Mouse (Mus musculus) kidney, adult 2 months (tissue): ENCODE measurements at regions not wholly inside any gene's neighbourhood (a gene's known extent, or its start where the extent isn't known, plus 50 kb on each side); places are given as distances from the start of the nearest gene placed in this dataset.
A peak's percentile ranks its signal among the peaks of the same experiment; 100 is the strongest.

Experiments used
- DNase-seq: peaks from one replicate; pipeline ENCODE4 v3.0.0; 2021
- H3K27ac ChIP-seq: fragments of 200-500 bp; 2 replicates; pipeline ENCODE4 v1.5.1; 2012; ENCODE audit warnings: low read depth, low read length, control low read depth, inconsistent platforms; ENCODE audit not compliant: insufficient read depth
- H3K27me3 ChIP-seq: fragments of 200-500 bp; replicated peaks from 2 replicates; pipeline ENCODE4 v1.6.1; 2012; ENCODE audit warnings: mild to moderate bottlenecking, moderate library complexity, low read length, inconsistent platforms; ENCODE audit not compliant: control insufficient read depth, insufficient read depth
- H3K36me3 ChIP-seq: fragments of 200-500 bp; 2 replicates; pipeline ENCODE4 v1.6.1; 2012; ENCODE audit warnings: mild to moderate bottlenecking, moderate library complexity, low read length, inconsistent platforms; ENCODE audit not compliant: control insufficient read depth, insufficient read depth
- H3K4me1 ChIP-seq: fragments of 200-500 bp; 2 replicates; pipeline ENCODE4 v1.6.1; 2011; ENCODE audit warnings: low read length; ENCODE audit not compliant: control insufficient read depth, insufficient read depth
- H3K4me3 ChIP-seq: fragments of 200-500 bp; 2 replicates; pipeline ENCODE4 v1.5.1; 2011; ENCODE audit warnings: mild to moderate bottlenecking, low read depth, low read length, control low read depth; ENCODE audit not compliant: insufficient read depth
- CTCF ChIP-seq: fragments of 200-500 bp; conservative IDR thresholded peaks from 2 replicates; pipeline ENCODE4 v1.5.1; 2011; ENCODE audit warnings: low read depth, mild to moderate bottlenecking, control low read depth, low read length, moderate library complexity, mixed read lengths; ENCODE audit not compliant: insufficient read depth, insufficient read length
- POLR2A ChIP-seq: fragments of 200-500 bp; IDR thresholded peaks from one replicate; pipeline ENCODE4 v1.6.1; 2011; ENCODE audit warnings: low read depth, low read length, control low read depth
- WGBS: fragments of 180-500 bp; shearing (Covaris S2); methylation state at CpG from one replicate; pipeline ENCODE4 v1.1.7; 2018; 5-methylcytosine and 5-hydroxymethylcytosine counted together

DNA sequence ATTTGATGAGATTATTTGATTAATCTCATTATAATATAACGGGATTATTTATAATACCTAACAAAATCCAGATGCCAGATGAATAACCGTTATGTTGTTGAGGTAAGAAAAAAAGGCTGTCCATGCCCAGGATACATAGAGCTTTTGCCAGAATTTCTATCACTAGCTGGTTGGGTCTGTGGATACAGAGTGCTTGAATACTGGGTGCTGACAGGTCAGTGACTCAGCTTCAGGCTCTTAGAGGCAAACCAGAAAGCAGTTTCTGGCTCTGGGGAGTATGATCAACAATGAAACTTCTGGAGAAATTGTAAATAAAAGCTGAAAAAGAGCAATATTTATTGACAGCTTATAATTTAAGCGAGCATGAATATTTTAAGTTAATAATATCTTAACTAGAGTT lies 109.4 kb upstream of the Ankrd1 start:
- 0 out of 2 replicates have a peak, but pooled peaks cover 2% of the 10 kb centered on the region for H3K4me1 ChIP-seq
- 93% methylated on average over 3 of the region's 3 CpGs for WGBS
- no peaks in the 10 kb centered on the region for H3K36me3 ChIP-seq
- DNase-seq = no peak
- no peak overlapping the region for H3K4me3 ChIP-seq
- TF ChIP-seq CTCF (no peak), POLR2A (no peak)
- H3K27me3 ChIP-seq = no peaks in the 10 kb centered on the region
- H3K27ac ChIP-seq = no peak overlapping the region

- WGBS = 62% methylated on average over 1 of the region's 1 CpGs
- no peak for DNase-seq
- H3K4me1 ChIP-seq = no peaks in the 10 kb centered on the region
- H3K4me3 ChIP-seq = no peak overlapping the region
- no peak overlapping the region for H3K27ac ChIP-seq
- TF ChIP-seq POLR2A (no peak), CTCF (no peak)
- no peaks in the 10 kb centered on the region for H3K27me3 ChIP-seq
- no peaks in the 10 kb centered on the region for H3K36me3 ChIP-seq
Observed at GRCm38 (mm10) chr19:36229941-36230340, 110.0 kb upstream of the Ankrd1 start.

DNA sequence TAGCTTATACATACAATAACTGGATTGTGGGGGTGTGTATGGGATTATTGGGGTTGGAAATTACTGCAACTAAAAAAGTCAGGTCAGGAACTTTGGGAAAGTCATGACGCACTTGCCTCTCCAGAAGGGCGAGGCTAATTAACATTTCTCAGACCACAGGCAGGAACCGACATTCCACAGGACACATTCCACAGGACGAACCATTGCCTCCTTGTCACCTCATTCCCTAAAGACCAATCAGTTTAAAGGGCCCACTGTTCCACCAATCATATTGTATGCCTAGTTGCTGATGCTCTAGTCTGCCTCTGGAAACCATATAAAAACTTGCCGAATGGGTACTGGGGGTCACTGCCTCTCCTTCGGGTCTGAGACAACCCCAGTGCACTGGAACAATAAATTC lies 113.0 kb upstream of the Pcgf5 start:
- 54% methylated on average over 6 of the region's 6 CpGs for WGBS
- Histone ChIP-seq H3K36me3 (no peaks in the 10 kb centered on the region), H3K4me1 (no peaks in the 10 kb centered on the region), H3K27me3 (no peaks in the 10 kb centered on the region), H3K4me3 (no peak overlapping the region), H3K27ac (no peak overlapping the region)
- DNase-seq = no peak
- TF ChIP-seq POLR2A (no peak), CTCF (no peak)

- no peak for DNase-seq
- Histone ChIP-seq H3K27ac (no peak overlapping the region), H3K4me3 (no peak overlapping the region), H3K27me3 (no peaks in the 10 kb centered on the region), H3K4me1 (no peaks in the 10 kb centered on the region), H3K36me3 (no peaks in the 10 kb centered on the region)
- TF ChIP-seq POLR2A (no peak), CTCF (no peak)
- 56% methylated on average over 7 of the region's 7 CpGs for WGBS
Observed at GRCm38 (mm10) chr19:36236576-36237345, 111.3 kb upstream of the Pcgf5 start.

DNA sequence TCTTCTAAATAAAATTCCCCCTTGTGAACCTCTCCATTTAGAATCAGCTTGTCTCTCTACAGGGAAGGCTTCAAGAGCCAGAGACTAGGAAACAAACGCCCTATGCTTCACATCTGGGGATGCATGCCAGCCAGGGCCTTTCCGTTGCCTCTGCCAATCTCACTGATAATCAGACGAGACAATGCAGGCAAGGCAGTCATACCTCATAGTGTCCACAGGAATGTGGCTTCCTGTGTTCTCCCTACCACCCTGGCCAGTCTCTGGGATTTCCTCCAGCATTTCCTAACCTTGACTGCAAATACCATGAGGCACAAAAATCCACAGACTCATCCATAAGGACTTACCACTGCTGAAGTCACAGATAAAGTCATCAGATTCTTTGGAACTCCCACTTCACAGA lies 110.4 kb upstream of the Pcgf5 start:
- Histone ChIP-seq H3K4me1 (no peaks in the 10 kb centered on the region), H3K36me3 (no peaks in the 10 kb centered on the region), H3K27me3 (no peaks in the 10 kb centered on the region), H3K27ac (no peak overlapping the region), H3K4me3 (no peak overlapping the region)
- DNase-seq = no peak
- 66% methylated on average over 3 of the region's 3 CpGs for WGBS
- TF ChIP-seq CTCF (no peak), POLR2A (no peak)

DNA sequence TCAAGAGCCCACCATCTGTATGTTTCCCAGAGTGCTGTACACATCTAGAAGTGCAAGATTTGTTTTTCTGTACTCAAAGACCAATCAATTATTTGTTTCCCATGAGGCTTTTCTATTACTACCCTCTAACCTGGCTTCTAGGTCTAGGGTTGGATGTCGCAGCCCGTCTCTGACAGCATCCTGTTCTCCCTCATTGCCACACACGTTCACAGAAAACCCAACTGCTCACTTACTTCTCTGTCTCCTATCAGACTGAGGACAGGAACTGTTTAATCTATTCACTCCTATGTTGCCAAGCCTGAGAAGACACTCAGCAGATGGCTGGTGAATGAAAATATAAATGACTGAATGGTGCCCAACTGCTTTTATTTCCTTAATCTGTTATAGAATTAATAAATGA lies 109.6 kb upstream of the Pcgf5 start:
- Histone ChIP-seq H3K27ac (no peak overlapping the region), H3K36me3 (no peaks in the 10 kb centered on the region), H3K4me3 (no peak overlapping the region), H3K4me1 (no peaks in the 10 kb centered on the region), H3K27me3 (no peaks in the 10 kb centered on the region)
- DNase-seq = no peak
- TF ChIP-seq POLR2A (no peak), CTCF (no peak)
- 86% methylated on average over 3 of the region's 3 CpGs for WGBS

DNA sequence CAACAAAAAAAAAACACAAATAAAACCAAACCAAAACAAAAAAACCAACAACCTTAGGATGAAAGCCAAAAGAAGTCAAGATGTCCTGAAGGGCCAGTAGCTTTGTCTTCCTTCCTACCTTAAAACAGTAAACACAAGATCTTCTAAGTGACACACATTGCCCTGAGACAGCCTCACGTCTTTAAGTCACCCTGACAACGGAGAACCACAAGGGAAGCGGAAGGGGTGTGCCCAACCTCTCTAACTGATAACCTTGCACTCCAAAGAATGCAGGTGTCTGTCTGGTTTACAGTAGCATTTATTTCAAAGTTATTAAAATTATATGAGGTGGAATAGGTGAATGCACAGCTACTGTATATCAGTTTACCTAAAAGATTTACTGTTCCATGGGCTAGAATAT lies 105.7 kb upstream of the Pcgf5 start:
- Histone ChIP-seq H3K27me3 (no peaks in the 10 kb centered on the region), H3K4me3 (no peak overlapping the region), H3K4me1 (no peaks in the 10 kb centered on the region), H3K27ac (no peak overlapping the region), H3K36me3 (no peaks in the 10 kb centered on the region)
- TF ChIP-seq POLR2A (no peak), CTCF (no peak)
- DNase-seq = no peak
- WGBS = 82% methylated on average over 3 of the region's 3 CpGs

DNA sequence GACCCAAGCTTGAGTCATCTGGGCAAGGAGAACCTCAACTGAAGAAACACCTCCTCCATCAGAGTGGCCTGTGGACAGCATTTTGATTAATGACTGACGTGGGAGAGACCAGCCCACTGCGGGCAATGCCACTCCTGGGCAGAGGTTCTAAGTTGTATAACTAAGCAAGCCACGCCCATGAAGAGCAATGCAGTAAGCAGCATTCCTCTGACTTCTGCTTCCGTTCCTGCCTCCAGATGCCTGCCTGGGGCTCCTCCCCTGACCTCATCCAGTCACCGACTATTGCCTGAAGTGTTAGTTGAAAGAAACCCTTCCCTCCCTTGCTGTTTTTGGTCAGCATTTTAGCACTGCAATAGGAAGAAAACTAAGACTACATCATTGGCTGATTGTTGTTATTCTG lies 105.2 kb upstream of the Pcgf5 start:
- Histone ChIP-seq H3K27ac (no peak overlapping the region), H3K27me3 (no peaks in the 10 kb centered on the region), H3K36me3 (no peaks in the 10 kb centered on the region), H3K4me1 (no peaks in the 10 kb centered on the region), H3K4me3 (no peak overlapping the region)
- TF ChIP-seq POLR2A (no peak), CTCF (no peak)
- DNase-seq = peak; percentile 36
- WGBS = 44% methylated on average over 5 of the region's 5 CpGs
